Mouse (Mus musculus): ENCODE results near the gene Olfr1289.

The Olfr1289 gene

DNA sequence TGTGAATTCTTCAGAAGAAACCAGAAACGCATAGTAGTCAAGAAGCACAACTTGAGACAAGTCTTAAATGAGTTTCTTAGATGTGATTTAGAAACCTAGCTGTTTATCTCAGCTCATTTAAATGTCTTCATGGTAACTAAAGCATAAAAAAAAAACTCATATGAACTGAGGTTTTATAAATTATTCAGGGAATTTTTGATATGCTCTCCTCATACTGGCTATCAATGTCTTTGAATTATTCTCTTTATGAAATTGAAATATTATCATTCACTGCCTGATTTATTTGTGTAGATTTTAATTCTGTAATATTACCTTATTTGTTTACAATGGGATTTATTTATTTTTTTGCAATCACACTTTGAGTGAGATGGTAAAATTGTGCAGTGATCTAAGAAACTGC, at the start of gene Olfr1289:
Gene Olfr1289, plus strand, starts transcription at position 301 of the 400 bp plus-strand sequence.
- DNase-seq (ENCODE audit: low spot score in 2 of 2): no peak

DNA sequence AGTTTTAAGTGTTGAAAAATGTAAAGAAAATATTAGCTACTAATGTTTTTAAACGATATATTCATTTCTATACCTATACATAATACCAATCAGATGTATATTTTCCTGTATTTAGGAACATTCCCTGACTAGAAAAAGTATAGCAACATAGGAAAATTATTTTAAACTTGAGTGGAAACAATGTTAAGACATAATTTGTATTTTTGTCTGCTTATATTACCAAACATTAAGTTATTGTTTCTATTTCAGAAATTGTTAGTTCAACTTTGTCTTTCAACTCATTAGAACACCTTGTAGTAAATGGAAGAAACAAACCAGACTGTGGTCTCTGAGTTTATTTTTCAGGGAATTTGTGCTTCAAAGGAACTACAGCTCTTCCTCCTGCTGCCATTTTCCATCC, 31.8 kb upstream of the Olfr1289 start, which contains the start of gene Olfr1287:
Gene Olfr1287, plus strand, starts transcription at position 301 of the 400 bp plus-strand sequence.
- no peak for DNase-seq (ENCODE audit: low spot score in 2 of 2)

DNA sequence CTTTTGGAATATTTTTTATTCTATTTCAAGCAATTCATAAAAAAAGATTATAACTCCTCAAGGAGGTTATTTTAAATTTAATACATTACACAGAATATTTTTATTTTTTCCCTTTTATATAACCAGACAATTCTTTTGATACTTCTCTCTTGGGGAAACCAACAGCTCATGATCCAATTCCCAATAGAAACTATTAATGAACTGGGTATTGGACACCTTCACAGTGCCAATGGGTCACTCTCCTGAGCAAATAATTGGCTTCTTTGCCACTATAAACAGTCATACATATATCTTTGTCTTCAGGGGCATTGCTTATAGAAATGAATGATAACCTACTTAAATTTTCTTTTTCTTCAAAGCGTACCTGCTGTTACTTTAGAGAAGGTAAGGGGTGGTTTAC, 6.8 kb upstream of the Olfr1289 start, which contains the start of gene Olfr1288:
Gene Olfr1288, plus strand, starts transcription at position 301 of the 400 bp plus-strand sequence.
- DNase-seq (ENCODE audit: low spot score in 2 of 2): no peak

DNA sequence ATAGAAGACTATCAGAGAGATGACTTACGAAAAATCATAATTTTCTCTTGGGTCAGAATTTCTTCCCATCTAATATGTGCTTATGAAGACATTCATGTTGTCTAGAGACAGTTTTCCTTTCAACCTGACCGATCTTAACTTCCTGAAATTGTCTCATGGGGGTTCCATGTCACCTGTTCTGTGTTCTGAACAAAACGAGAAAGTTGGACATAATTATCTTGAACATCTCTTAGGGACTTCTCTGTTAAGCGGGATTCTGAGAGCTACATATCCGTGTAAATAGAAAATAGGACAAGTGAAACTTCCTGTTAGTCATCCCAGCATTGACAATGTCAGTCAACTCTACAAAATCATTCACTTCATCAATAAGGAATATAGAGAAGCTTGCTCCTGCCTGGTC, 13.1 kb downstream of the Olfr1289 start, which contains the start of gene Olfr1290:
Gene Olfr1290, minus strand, starts transcription at position 101 of the 400 bp plus-strand sequence.
- no peak for DNase-seq (ENCODE audit: low spot score in 2 of 2)

DNA sequence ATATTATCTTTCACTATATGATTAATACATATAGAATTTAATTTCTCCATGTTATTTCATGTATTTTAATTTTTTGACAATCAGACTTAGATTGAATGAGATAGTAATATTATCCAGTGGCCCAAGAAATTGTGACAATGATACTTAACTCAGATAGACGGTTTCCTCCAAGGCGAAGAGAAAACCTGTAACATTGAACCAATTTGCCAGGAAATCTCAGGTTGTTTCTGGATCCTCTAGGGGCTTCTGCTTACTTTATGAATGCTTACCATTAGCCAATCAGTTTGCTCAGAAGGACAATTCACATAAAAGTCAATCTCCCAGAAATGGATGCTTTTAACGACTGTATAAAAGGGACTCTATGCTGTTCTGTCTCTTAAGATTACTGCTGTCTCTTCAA, 16.3 kb downstream of the Olfr1289 start, which contains the start of gene Olfr1291-ps1:
Gene Olfr1291-ps1, plus strand, starts transcription at position 301 of the 400 bp plus-strand sequence.
- no peak for DNase-seq (ENCODE audit: low spot score in 2 of 2)

DNA sequence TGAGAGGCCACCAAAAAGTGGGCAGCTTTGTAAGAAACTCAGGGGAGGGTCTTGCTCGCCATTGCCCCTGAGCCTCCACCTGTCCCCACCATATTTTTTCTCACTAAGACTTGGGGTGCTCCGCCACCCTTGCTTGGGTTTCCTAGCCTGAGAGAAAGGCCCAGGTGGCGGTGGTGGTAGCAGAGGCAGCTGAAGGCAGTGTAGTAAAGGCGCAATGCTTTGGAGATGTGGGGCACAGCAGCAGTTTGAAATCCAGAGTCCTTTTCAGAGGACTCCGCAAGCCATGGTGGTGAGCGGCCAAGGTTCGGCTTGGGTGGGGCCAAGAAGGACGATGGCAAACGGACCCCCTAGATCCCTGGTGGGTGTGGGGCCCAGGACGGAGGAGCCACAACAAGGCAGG, 36.8 kb downstream of the Olfr1289 start:
- DNase-seq (ENCODE audit: low spot score in 2 of 2): no peak

DNA sequence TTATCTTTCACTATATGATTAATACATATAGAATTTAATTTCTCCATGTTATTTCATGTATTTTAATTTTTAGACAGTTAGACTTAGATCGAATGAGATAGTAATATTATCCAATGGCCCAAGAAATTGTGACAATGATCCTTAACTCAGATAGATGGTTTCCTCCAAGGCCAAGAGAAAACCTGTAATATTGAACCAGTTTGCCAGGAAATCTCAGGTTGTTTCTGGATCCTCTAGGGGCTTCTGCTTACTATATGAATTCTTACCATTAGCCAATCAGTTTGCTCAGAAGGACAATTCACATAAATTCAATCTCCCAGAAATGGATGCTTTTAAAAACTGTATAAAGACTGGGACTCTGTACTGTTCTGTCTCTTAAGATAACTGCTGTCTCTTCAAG, 44.3 kb downstream of the Olfr1289 start, which contains the start of gene Olfr1293-ps:
Gene Olfr1293-ps, plus strand, starts transcription at position 301 of the 400 bp plus-strand sequence.
- DNase-seq (ENCODE audit: low spot score in 2 of 2): no peak
